Mouse (Mus musculus) testis, adult 2 months (tissue): ENCODE measurements around the gene Zc3h12d.

Experiments used
- CTCF ChIP-seq: fragments of 200-500 bp; IDR thresholded peaks from 2 replicates; pipeline ENCODE4 v1.5.1; 2012; ENCODE audit warnings: low read depth, mild to moderate bottlenecking, inconsistent platforms, low read length, moderate library complexity; ENCODE audit not compliant: control insufficient read depth, insufficient read depth, insufficient replicate concordance
- POLR2A ChIP-seq: fragments of 200-500 bp; IDR thresholded peaks from 2 replicates; pipeline ENCODE4 v1.6.1; 2012; ENCODE audit warnings: low read depth, mild to moderate bottlenecking, inconsistent platforms, low read length, moderate library complexity; ENCODE audit not compliant: control insufficient read depth

- TF ChIP-seq CTCF (no peak), POLR2A (no peak)
Measured at GRCm38 (mm10) chr10:7888256-7888868, 56.1 kb downstream of the Zc3h12d start.
